15 mouse cellular contexts compared by ENCODE assay signal in genomic region chr7:28694966-28695511, GRCm38 (mm10). TPM values are rescaled to one million over a fixed set of nuclear protein-coding genes. Genes with fewer than 3 reads are reported as not detected.
DNase-seq lines count a peak whose midpoint lies in the region; ATAC-seq lines count a peak whose summit lies in the region.
"Had no signal": no experiment of that assay in that cellular context is flagged by ENCODE, and none has a peak within 500 bp of the region (broad histone marks: within the 10 kb centered on the region; RNA-seq: fewer than 3 reads in every experiment).

No protein-coding gene starts in this region.

- peak overlapping the region; percentile 20; the same call in 1 of the 2 replicates for H3K4me3 ChIP-seq in heart, embryonic 10.5 days
- H3K4me3 ChIP-seq in limb, embryonic 11.5 days (ENCODE audit: low read depth, low read length) = no peak overlapping the region; the same call in 1 of the 2 replicates
- H3K4me3 ChIP-seq: lung, embryonic 15.5 days; midbrain, embryonic 12.5 days had no signal

- H3K36me3 ChIP-seq in heart, embryonic 10.5 days = peaks cover 8% of the 10 kb centered on the region; the same call in 1 of the 2 replicates
- no peaks in the 10 kb centered on the region; the same call in 1 of the 2 replicates for H3K36me3 ChIP-seq in limb, embryonic 11.5 days (ENCODE audit: control insufficient read depth, insufficient read depth, low read length)
- H3K36me3 ChIP-seq: lung, embryonic 15.5 days; midbrain, embryonic 12.5 days had no signal

- DNase-seq in heart, embryonic 10.5 days (ENCODE audit: low spot score) = no peak
- no peak for DNase-seq in heart, postnatal 14 days
- peak; percentile 43 for DNase-seq in thymus, postnatal 4 days
- no peak for DNase-seq in thymus, postnatal 10 days (ENCODE audit: low spot score in 2 of 2)
- no peak for DNase-seq in limb, embryonic 11.5 days (ENCODE audit: low spot score)
- no peak for DNase-seq in adrenal gland, postnatal 25 days
- no peak for DNase-seq in adipocyte (ENCODE audit: low spot score)
- no peak for DNase-seq in layer of hippocampus, adult 9-11 months
- DNase-seq: adrenal gland, postnatal 14 days; layer of hippocampus, postnatal 36 days had no signal

- H3K9ac ChIP-seq in limb, embryonic 11.5 days (ENCODE audit: low read length) = 0 out of 2 replicates have a peak overlapping the region, but pooled peaks have one; percentile 8
- H3K9ac ChIP-seq: lung, embryonic 15.5 days; midbrain, embryonic 12.5 days had no signal

- peak overlapping the region; percentile 23; the same call in 1 of the 2 replicates for H3K27ac ChIP-seq in heart, embryonic 10.5 days
- no peak overlapping the region for H3K27ac ChIP-seq in limb, embryonic 11.5 days (replicated peaks; ENCODE audit: low read depth, low read length)
- H3K27ac ChIP-seq: kidney, postnatal 0 days; midbrain, embryonic 12.5 days had no signal

- H3K4me1 ChIP-seq in heart, embryonic 10.5 days = peaks cover 15% of the 10 kb centered on the region
- peaks cover 5% of the 10 kb centered on the region; the same call in 1 of the 2 replicates for H3K4me1 ChIP-seq in limb, embryonic 11.5 days (ENCODE audit: control insufficient read depth, insufficient read depth, low read length)

- 58% methylated on average over 8 of the region's 8 CpGs for WGBS in heart, embryonic 10.5 days
- 46% methylated on average over 8 of the region's 8 CpGs for WGBS in limb, embryonic 11.5 days

- H3K4me2 ChIP-seq in limb, embryonic 11.5 days (ENCODE audit: low read depth, severe bottlenecking) = peak overlapping the region; percentile 34

- no peaks in the 10 kb centered on the region for H3K9me3 ChIP-seq in heart, embryonic 10.5 days
- no peaks in the 10 kb centered on the region for H3K9me3 ChIP-seq in limb, embryonic 11.5 days (ENCODE audit: control insufficient read depth, low read length)
- H3K9me3 ChIP-seq: lung, embryonic 15.5 days; midbrain, embryonic 12.5 days had no signal

- intact Hi-C loops in heart, postnatal 14 days (cut with DNase I) = no loop called here

- no peak for ATAC-seq in limb, embryonic 11.5 days (ENCODE audit: insufficient number of reproducible peaks, low FRiP score, low TSS enrichment, low read depth)
- ATAC-seq: inflammation-experienced regulatory T-cells, adult 6 months had no signal

- peaks cover 32% of the 10 kb centered on the region for H3K27me3 ChIP-seq in heart, embryonic 10.5 days (ENCODE audit: insufficient read depth, poor library complexity, severe bottlenecking)
- no peaks in the 10 kb centered on the region for H3K27me3 ChIP-seq in limb, embryonic 11.5 days (ENCODE audit: control insufficient read depth, insufficient read depth, low read length)

RNA-seq across cellular contexts. Expression of gene Fbxo27, which starts 2.4 kb away (rescaled TPM):
- polyA plus RNA-seq in heart, embryonic 10.5 days (2016; fragmentation: Nextera tagmentation; extraction: Ambion mirVana) = 4.7 and 6.3 TPM in 2 replicates
- total RNA-seq in heart, postnatal 14 days (2021) = under 1 TPM; 0.17 to 0.62 TPM
- polyA plus RNA-seq in limb, embryonic 11.5 days (2014; fragmentation: Nextera tagmentation; extraction: Ambion mirVana) = 5.9 and 6.2 TPM in 2 replicates
- total RNA-seq in adrenal gland, postnatal 25 days (2021) = 1.3 and 1.9 TPM in 2 replicates
- total RNA-seq: liver, adult 2 months had no signal

RNA-seq across cellular contexts. Expression of gene Fbxo17, which starts 21.6 kb away (rescaled TPM):
- polyA plus RNA-seq in heart, embryonic 10.5 days (2016; fragmentation: Nextera tagmentation; extraction: Ambion mirVana) = 13.4 and 13.6 TPM in 2 replicates
- under 1 TPM; 0.44 to 0.74 TPM for total RNA-seq in heart, postnatal 14 days (2021)
- polyA plus RNA-seq in limb, embryonic 11.5 days (2014; fragmentation: Nextera tagmentation; extraction: Ambion mirVana) = 15.9 and 16.4 TPM in 2 replicates
- 3.9 and 5.3 TPM in 2 replicates for total RNA-seq in adrenal gland, postnatal 25 days (2021)

RNA-seq across cellular contexts. Expression of gene Mrps12, which starts 46.6 kb away (rescaled TPM):
- polyA plus RNA-seq in heart, embryonic 10.5 days (2016; fragmentation: Nextera tagmentation; extraction: Ambion mirVana) = 132 and 168 TPM in 2 replicates
- total RNA-seq in heart, postnatal 14 days (2021) = 10 to 100 TPM; 55.6 to 55.9 TPM
- 146 and 156 TPM in 2 replicates for polyA plus RNA-seq in limb, embryonic 11.5 days (2014; fragmentation: Nextera tagmentation; extraction: Ambion mirVana)
- total RNA-seq in adrenal gland, postnatal 25 days (2021) = 78.8 and 86.5 TPM in 2 replicates

RNA-seq across cellular contexts. Expression of gene Sars2, which starts 46.8 kb away (rescaled TPM):
- polyA plus RNA-seq in heart, embryonic 10.5 days (2016; fragmentation: Nextera tagmentation; extraction: Ambion mirVana) = 30.7 and 32.2 TPM in 2 replicates
- 10 to 100 TPM; 14.1 to 16.3 TPM for total RNA-seq in heart, postnatal 14 days (2021)
- polyA plus RNA-seq in limb, embryonic 11.5 days (2014; fragmentation: Nextera tagmentation; extraction: Ambion mirVana) = 34.9 and 35.8 TPM in 2 replicates
- 15.4 and 22.3 TPM in 2 replicates for total RNA-seq in adrenal gland, postnatal 25 days (2021)
